Mouse (Mus musculus) lung, postnatal 0 days (tissue): Measurements from ENCODE around the gene Klc4. TPM values are rescaled to one million over a fixed set of nuclear protein-coding genes. Genes with fewer than 3 reads are reported as not detected.

Source experiments
- ATAC-seq: fragments of 200-750 bp; cut with Nextera tagmentation; 2 replicates; pipeline ENCODE4 v1.8.0; 2017; ENCODE audit warnings: moderate library complexity
- DNase-seq: peaks from one replicate; pipeline ENCODE4 v3.0.0-alpha.2; 2016; ENCODE audit warnings: low spot score
- H3K27ac ChIP-seq: fragments of 300-500 bp; sonication (generic); 2 replicates; pipeline ENCODE4 v1.5.1; 2014; ENCODE audit warnings: antibody characterized with exemption, mild to moderate bottlenecking, low read length, mixed read lengths
- H3K27me3 ChIP-seq: fragments of 300-500 bp; sonication (generic); replicated peaks from 2 replicates; pipeline ENCODE4 v1.6.1; 2014; ENCODE audit warnings: low read length, mixed read lengths; ENCODE audit not compliant: insufficient read depth
- H3K36me3 ChIP-seq: fragments of 300-500 bp; sonication (generic); 2 replicates; pipeline ENCODE4 v1.6.1; 2014; ENCODE audit warnings: low read length, mixed read lengths; ENCODE audit not compliant: insufficient read depth
- H3K4me1 ChIP-seq: fragments of 300-500 bp; sonication (generic); 2 replicates; pipeline ENCODE4 v1.6.1; 2014; ENCODE audit warnings: antibody characterized with exemption, low read depth, low read length, mixed read lengths; ENCODE audit not compliant: insufficient read depth
- H3K4me2 ChIP-seq: fragments of 300-500 bp; sonication (generic); replicated peaks from 2 replicates; pipeline ENCODE4 v1.6.1; 2014; ENCODE audit warnings: low read depth, mild to moderate bottlenecking, low read length, moderate library complexity, mixed read lengths
- H3K4me3 ChIP-seq: fragments of 300-500 bp; sonication (generic); 2 replicates; pipeline ENCODE4 v1.5.1; 2014; ENCODE audit warnings: low read depth, low read length
- H3K9ac ChIP-seq: fragments of 300-500 bp; sonication (generic); replicated peaks from 2 replicates; pipeline ENCODE4 v1.6.1; 2014; ENCODE audit warnings: low read depth, mild to moderate bottlenecking
- H3K9me3 ChIP-seq: fragments of 300-500 bp; sonication (generic); 2 replicates; pipeline ENCODE4 v1.6.1; 2016; ENCODE audit warnings: low read length, mixed read lengths
- CTCF ChIP-seq: IDR thresholded peaks from 2 replicates; pipeline ENCODE4 v1.5.1; 2016; ENCODE audit warnings: antibody characterized with exemption, mild to moderate bottlenecking
- EP300 ChIP-seq: IDR thresholded peaks from 2 replicates; pipeline ENCODE4 v1.6.1; 2016; ENCODE audit warnings: antibody characterized with exemption, mild to moderate bottlenecking, control low read depth
- WGBS: fragments of 180-500 bp; shearing (Covaris S2); extraction: QIAGEN DNeasy Blood & Tissue Kit; methylation state at CpG from one replicate; pipeline ENCODE4 v1.1.7; 2014; 5-methylcytosine and 5-hydroxymethylcytosine counted together
- polyA plus RNA-seq: library from polyadenylated mRNA; unstranded; fragments of >200 nt; fragmentation: Nextera tagmentation; extraction: Ambion mirVana; gene quantifications from 2 replicates; pipeline ENCODE4 v1.2.1, GENCODE M21; 2015

The Klc4 gene
- polyA plus RNA-seq, 1 experiment from 2014 or later, result 38.4 TPM

DNA sequence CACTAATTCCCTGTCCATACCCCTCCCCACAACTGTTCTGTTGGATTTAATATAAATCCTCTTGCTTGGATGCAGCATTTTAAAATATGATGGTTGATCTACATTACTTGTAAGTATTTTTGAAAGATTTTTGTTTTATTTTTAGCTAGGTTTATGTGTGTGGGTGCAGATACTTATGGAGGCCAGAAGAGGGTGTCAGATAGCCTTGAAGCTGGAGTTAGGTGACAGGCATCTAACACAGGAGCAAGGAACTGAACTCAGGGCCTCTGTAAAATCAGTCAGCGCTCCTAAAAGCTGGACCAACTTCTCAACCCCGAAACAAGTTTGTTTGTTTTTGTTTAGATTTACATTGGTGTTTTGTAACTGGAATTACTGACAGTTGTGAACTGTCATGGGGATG is 45.3 kb downstream of the Klc4 start:
- Histone ChIP-seq H3K4me3 (no peak overlapping the region), H3K4me2 (no peak overlapping the region), H3K9ac (no peak overlapping the region), H3K27ac (no peak overlapping the region), H3K27me3 (no peaks in the 10 kb centered on the region), H3K36me3 (no peaks in the 10 kb centered on the region), H3K4me1 (peaks cover 4% of the 10 kb centered on the region; the same call in 1 of the 2 replicates), H3K9me3 (no peaks in the 10 kb centered on the region)
- TF ChIP-seq EP300 (no peak), CTCF (peak; percentile 52)
- ATAC-seq, result no peak
- DNase-seq, result peak; percentile 58
- 81% methylated on average over 2 of the region's 2 CpGs for WGBS

GRCm38 (mm10) chr17:46598963-46599362 is 46.9 kb downstream of the Klc4 start:
- Histone ChIP-seq H3K27me3 (no peaks in the 10 kb centered on the region), H3K36me3 (no peaks in the 10 kb centered on the region), H3K9ac (no peak overlapping the region), H3K27ac (no peak overlapping the region), H3K9me3 (no peaks in the 10 kb centered on the region), H3K4me3 (no peak overlapping the region), H3K4me2 (no peak overlapping the region), H3K4me1 (no peaks in the 10 kb centered on the region)
- no peak for ATAC-seq
- no peak for DNase-seq
- WGBS, result 85% methylated on average over 4 of the region's 4 CpGs
- no peak for TF ChIP-seq CTCF
- no peak for TF ChIP-seq EP300

GRCm38 (mm10) chr17:46597956-46598355 is 47.9 kb downstream of the Klc4 start:
- 84% methylated on average over 11 of the region's 11 CpGs for WGBS

GRCm38 (mm10) chr17:46595336-46595735 is 50.5 kb downstream of the Klc4 start:
- H3K4me2 ChIP-seq, result no peak overlapping the region
- no peak for ATAC-seq
- 83% methylated on average over 6 of the region's 6 CpGs for WGBS
- 0 out of 2 replicates have a peak overlapping the region, but pooled peaks have one; percentile 5 for H3K27ac ChIP-seq
- TF ChIP-seq CTCF (no peak), EP300 (no peak)
- H3K9me3 ChIP-seq, result no peaks in the 10 kb centered on the region
- no peaks in the 10 kb centered on the region; the same call in 1 of the 2 replicates for H3K4me1 ChIP-seq
- no peak overlapping the region for H3K4me3 ChIP-seq
- no peak overlapping the region for H3K9ac ChIP-seq
- H3K27me3 ChIP-seq, result no peaks in the 10 kb centered on the region
- no peak for DNase-seq
- no peaks in the 10 kb centered on the region for H3K36me3 ChIP-seq

More at GRCm38 (mm10) chr17:46597956-46598355, 47.9 kb downstream of the Klc4 start:
- Histone ChIP-seq H3K36me3 (no peaks in the 10 kb centered on the region), H3K4me2 (no peak overlapping the region), H3K4me1 (no peaks in the 10 kb centered on the region; the same call in 1 of the 2 replicates), H3K9me3 (no peaks in the 10 kb centered on the region), H3K4me3 (no peak overlapping the region), H3K27me3 (no peaks in the 10 kb centered on the region), H3K27ac (no peak overlapping the region), H3K9ac (no peak overlapping the region)
- no peak for DNase-seq
- no peak for ATAC-seq
- TF ChIP-seq CTCF (no peak), EP300 (no peak)

DNA sequence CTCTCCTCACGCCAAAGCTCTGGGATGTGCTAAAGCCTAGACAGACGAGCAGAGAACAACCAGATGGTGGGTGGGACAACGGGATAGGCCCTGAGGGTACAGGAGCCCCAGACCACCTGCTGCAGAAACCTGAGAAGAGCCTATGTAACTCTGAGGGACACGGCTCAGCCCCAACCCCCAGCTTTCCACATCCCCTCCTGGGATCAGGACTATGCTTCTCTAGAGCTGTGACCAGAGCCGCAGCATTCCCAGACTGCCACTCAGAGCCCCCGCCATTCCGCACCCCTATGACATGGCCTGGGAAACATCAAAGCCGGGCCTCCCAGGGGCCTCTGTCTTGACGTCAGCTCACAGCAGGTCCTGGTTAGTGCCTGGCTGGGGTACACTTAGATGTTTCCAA is 51.2 kb downstream of the Klc4 start:
- Histone ChIP-seq H3K9me3 (no peaks in the 10 kb centered on the region), H3K27me3 (no peaks in the 10 kb centered on the region), H3K27ac (no peak overlapping the region), H3K36me3 (no peaks in the 10 kb centered on the region), H3K9ac (no peak overlapping the region), H3K4me3 (no peak overlapping the region), H3K4me1 (no peaks in the 10 kb centered on the region; the same call in 1 of the 2 replicates), H3K4me2 (no peak overlapping the region)
- no peak for ATAC-seq
- no peak for DNase-seq
- TF ChIP-seq CTCF, result no peak
- no peak for TF ChIP-seq EP300
- WGBS, result 48% methylated on average over 9 of the region's 9 CpGs

DNA sequence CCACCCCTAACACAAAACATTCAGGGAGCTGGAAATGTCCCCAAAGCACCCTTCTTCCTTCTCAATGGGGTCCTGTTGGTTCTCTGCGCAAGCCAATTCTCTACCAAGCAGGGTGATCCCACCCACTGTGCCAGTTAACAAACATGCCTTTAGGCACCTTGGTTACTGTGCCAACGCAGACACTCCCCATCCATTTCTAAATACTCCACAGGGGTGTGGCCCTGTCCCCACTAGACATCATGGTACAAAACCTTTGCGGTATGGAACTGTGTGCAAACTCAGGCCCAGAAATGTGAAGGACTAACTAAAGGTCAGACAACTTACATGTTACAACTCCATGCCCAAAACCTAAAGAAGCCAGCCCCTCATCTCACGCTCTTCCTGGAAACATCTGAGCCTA is 52.7 kb downstream of the Klc4 start:
- 66% methylated on average over 4 of the region's 4 CpGs for WGBS
- H3K4me3 ChIP-seq, result no peak overlapping the region
- ATAC-seq, result peak; percentile 80
- peak; percentile 69 for DNase-seq
- H3K4me2 ChIP-seq, result no peak overlapping the region
- H3K4me1 ChIP-seq, result no peaks in the 10 kb centered on the region; the same call in 1 of the 2 replicates
- H3K9ac ChIP-seq, result no peak overlapping the region
- H3K27me3 ChIP-seq, result no peaks in the 10 kb centered on the region
- H3K27ac ChIP-seq, result peak overlapping the region; percentile 69
- no peaks in the 10 kb centered on the region; the same call in 1 of the 2 replicates for H3K36me3 ChIP-seq
- no peaks in the 10 kb centered on the region for H3K9me3 ChIP-seq
- TF ChIP-seq EP300 (peak; percentile 70), CTCF (no peak)

DNA sequence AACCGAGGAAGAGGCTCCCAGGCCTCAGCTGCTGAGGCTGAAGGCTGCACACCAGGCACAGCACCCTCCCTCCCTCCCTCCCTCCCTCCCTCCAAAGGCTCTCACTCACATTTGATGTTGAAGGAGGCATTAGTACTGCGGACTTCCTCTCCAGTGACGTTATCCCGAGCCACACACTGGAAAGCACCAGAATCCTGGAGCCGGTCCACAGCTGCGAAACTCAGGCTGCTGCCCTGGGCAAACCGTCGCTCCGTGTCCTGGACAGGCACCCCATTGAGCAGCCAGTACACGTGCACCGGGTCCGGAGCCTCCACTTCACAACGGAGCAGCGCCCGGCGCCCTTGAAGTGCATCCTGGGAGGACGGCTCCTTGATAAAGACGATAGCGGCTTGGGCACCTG is 54.4 kb downstream of the Klc4 start:
- Histone ChIP-seq H3K4me1 (no peaks in the 10 kb centered on the region; the same call in 1 of the 2 replicates), H3K27ac (peak overlapping the region; percentile 68), H3K9ac (no peak overlapping the region), H3K9me3 (no peaks in the 10 kb centered on the region), H3K27me3 (no peaks in the 10 kb centered on the region), H3K36me3 (peaks cover 2% of the 10 kb centered on the region), H3K4me2 (peak overlapping the region; percentile 35; the same call in 1 of the 2 replicates), H3K4me3 (no peak overlapping the region)
- WGBS, result 48% methylated on average over 19 of the region's 19 CpGs
- ATAC-seq (peak; percentile 73), DNase-seq (peak; percentile 75)
- TF ChIP-seq EP300, result no peak
- no peak for TF ChIP-seq CTCF
